Mouse (Mus musculus) layer of hippocampus, postnatal 14 days (tissue): Measurements from ENCODE around the gene Sulf2. TPM values are rescaled to one million over a fixed set of nuclear protein-coding genes. Genes with fewer than 3 reads are reported as not detected.
A peak's percentile ranks its signal among the peaks of the same experiment; 100 is the strongest.

Experiments used
- DNase-seq, 2 experiments: peaks; one replicate each; pipeline ENCODE4 v3.0.0; 2021 to 2022; ENCODE audit warnings: low spot score in 2 of 2, mixed read lengths in 1 of 2
- total RNA-seq, 2 experiments: library from RNA; stranded (reverse); gene quantifications; 2 replicates each; pipeline ENCODE4 v1.2.3; 2021

Gene Sulf2
- total RNA-seq, 2 experiments from 2014 or later = 198 to 202 TPM

DNA sequence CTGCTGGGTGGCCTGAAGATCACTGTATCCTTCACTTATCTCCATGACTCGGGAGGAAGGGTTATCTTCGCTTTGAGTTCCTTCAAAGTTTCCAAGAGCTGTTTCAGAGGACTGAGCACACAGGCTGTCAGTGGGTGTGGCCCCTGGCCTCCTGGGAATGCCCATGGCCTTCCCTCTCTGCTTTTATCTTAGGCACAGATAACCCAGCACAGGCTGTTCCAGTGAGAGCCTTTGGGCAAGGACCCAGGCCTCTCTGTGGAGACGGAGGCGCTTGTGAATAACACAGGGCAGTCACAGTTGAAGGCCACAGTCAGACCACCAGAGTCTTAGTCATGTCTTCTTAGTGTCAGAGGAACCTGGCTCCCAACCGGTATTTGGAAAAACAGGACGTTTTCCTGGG is 32.7 kb downstream of the Sulf2 start:
- DNase-seq = no peak

- DNase-seq = no peak
Measured at GRCm38 (mm10) chr2:166121681-166122355, 33.6 kb downstream of the Sulf2 start.

DNA sequence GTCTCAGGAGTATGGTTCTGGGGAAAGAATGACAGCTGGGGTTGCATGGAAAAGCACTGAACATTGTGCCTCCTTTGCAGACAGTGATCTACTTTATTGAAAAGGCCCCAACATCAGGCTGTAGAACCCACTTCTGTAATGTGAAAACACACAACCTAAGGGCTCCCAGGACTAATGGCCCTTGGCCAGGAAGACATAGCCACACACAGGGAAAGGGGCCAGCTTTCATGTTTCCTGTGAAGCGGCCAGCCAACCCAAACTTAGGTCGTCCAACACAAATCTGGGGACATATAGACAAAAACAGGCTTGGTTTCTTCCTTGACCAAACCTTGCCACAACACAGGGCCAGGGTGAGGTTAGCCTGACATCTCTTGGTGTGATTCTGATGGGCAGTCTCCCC is 35.5 kb downstream of the Sulf2 start:
- no peak for DNase-seq

- no peak for DNase-seq
Measured at GRCm38 (mm10) chr2:166116704-166117103, 38.8 kb downstream of the Sulf2 start.

DNA sequence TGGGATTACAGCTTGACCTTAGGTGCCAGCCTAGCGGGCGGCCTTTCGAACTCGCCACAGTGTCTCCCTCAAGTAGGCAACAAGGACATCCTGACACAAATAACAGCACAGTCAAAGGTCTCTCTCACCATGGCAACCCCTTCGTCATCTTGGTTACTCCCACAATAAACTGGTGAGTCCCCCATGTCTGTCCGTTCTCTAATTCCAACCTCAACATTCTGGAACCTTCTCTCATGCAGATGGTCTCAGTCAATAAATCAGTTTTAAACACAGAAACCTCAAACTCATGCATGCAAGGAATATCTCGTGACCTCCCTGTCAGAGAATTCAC is 39.2 kb downstream of the Sulf2 start:
- DNase-seq = no peak

DNA sequence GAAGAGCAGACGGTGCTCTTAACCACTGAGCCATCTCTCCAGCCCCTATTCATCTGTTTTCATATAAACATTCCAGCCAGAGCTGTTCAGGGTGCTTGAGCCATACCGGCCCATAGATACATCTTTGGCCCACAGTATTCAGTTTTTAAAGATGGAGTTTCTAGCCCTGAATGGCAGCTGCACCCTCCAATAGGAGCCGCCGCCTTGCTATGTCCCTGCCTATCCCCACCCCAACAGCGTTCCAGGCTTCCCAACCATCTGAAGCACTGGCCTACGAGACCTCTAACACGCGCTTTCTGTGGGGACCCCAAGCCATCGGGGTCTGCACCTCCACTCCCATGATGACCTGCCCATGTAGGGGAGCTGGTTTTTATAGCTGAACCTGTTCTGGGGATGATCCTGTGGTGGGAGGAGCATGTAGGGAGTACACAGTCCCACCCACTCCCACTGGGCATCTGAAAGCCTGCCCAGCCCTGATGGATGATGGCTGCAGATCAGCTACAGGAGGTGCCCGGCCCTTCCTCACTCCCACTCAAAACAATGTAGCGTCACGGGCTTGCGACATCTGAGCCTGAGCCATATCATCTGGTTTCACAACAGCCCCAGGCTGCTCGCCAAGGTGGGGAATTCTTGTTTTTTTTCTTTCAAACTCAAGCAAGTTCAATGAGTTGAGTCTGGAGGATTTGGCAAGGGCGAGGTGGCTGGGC is 39.7 kb downstream of the Sulf2 start:
- no peak for DNase-seq

DNA sequence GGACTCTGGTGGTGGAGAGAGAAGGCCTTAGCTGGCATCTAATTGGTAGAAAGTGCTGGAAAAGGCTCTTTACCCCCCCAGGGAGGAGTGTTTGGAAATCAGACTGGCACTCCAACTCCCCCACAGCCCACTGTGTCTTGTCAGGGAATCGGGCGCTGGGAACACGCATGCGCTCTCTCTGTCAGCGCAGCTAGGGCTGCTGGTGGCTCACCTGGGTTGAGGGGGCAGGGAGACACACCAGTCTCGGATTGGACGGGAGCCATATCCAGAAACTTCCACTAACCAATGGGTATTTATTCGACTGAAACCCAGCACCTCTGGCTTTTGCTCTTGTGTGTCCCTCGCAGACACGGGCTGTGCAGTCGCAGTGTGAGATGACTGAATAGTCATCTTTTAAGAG is 42.5 kb downstream of the Sulf2 start:
- DNase-seq = no peak

- DNase-seq = no peak
Measured at GRCm38 (mm10) chr2:166111831-166112250, 43.6 kb downstream of the Sulf2 start.

DNA sequence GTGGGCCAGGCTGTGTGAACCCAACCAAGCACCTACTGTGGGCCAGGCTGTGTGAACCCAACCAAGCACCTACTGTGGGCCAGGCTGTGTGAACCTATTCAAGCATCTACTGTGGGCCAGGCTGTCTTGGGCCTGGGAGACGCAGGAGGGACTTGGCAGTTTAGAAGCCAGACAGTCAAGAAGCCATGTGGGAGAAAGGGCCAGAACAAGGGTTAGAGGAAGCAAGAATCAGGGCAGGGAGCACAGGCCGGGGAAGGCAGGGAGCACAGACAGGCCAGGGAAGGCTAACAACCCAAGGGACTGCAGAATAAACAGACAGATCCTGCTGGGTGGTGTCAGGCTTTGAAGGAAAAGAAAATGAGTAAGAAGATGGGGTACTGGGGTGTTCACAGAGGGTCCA is 44.2 kb downstream of the Sulf2 start:
- DNase-seq = no peak

- no peak for DNase-seq
Measured at GRCm38 (mm10) chr2:166110764-166111163, 44.7 kb downstream of the Sulf2 start.

- DNase-seq = peak; percentile 86 to 92
Measured at GRCm38 (mm10) chr2:166108326-166108725, 47.1 kb downstream of the Sulf2 start.

DNA sequence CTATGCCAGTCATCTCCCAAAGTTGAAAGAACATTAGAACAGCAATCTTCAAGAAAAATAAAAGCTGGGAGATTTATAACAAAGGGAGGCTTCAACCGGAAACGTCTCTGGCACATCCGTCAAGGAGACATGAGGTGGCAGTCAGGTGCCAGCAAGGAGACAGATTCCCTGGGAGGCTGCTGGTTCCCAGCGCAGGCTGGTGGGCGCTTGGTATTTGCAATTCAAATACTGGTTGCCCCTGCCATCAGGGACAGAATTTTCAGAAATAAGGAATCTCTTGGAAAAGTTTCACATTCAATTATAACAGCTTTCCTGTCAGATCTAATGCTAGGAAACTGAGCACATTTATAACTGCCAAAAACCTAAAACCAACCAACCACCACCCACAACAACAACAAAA is 47.6 kb downstream of the Sulf2 start:
- peak in 1 of 2 experiments; percentile 70 for DNase-seq

DNA sequence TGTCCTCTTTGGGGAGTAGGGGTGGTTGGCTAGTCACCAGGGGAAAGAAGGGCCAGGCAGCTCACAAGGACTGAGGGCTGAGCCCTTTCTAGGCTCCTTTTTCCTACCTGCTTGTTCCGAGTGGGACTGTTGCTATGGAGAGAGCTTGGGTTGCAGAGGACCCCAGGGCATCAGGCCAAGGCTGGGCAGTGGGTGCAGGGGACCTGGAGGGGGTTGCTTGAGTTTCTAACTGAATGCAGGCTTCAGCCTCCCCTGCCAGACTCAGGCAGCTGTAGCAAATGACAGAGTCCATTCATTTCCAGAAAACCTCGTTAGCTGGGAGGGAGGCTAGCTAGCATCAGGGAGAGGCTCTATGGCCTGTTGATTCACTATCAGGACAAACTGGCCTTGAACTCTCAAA is 48.8 kb downstream of the Sulf2 start:
- peak in 1 of 2 experiments; percentile 62 for DNase-seq

DNA sequence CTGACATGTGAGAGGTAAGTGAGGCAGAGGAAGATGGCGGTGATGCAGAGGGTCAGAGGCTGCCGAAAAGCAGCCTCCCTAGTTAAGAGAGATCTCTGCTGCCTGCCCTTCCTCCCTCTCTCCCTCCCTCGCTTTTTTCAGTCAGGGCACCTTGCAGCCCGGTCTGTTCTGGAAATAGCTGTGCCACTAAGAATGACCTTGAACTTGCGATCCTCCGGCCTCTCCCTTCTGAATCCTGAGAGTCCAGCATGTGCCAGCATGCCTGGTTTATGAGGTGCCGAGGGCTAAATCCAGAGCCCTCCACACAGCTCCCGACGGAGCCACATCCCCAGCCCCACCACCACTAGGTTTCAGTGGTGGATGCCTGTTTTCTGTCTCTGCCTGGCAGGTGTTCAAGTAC is 49.6 kb downstream of the Sulf2 start:
- DNase-seq = no peak

GRCm38 (mm10) chr2:166102893-166103292 is 52.6 kb downstream of the Sulf2 start:
- no peak for DNase-seq

DNA sequence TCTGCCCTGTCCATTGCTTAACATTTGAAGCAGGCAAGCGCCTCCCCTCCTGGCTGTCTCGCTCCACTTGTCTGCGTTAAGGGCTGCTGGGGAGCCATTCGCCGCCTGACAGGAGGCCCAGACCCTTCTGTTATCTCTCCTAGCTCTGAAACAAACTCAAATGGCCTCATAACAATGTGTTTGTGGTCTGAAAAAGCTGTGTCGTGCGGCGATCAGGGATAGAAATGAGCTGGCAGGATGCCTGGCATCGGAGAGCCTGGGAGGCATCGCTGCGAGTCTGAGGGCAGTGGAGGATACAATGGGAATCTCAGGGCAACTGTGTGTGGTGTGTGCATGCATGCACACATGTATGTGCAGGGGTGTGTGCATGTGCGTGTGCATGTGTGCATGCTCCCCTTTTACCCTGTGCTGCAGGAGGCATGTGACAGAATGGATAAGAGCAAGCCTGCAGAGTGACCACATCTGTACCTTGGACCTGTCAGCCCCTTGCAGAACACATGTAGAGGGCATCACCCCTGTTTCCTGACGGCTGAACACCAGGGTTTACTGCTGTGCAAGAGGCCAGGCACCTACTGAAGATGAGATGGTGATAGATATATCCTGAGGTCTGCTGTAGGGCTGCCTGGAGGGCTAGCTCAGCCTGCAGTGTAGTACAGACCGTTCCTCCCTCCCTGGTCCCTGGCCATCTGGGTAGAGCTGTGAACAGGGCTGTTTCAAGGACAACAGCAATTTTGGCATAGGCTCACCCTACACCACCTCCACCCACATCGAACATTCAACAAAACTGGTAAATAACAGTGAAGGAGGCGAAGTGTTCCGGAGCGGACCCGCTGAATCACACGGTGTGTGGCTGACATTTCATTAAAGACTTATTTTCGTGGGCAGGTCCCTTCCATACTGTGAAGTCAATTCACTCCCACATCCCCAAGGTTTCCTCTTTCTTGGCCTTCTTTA is 54.9 kb downstream of the Sulf2 start:
- no peak for DNase-seq

GRCm38 (mm10) chr2:166098292-166098933 is 57.0 kb downstream of the Sulf2 start:
- DNase-seq = no peak

GRCm38 (mm10) chr2:166097443-166098291 is 57.8 kb downstream of the Sulf2 start:
- no peak for DNase-seq

DNA sequence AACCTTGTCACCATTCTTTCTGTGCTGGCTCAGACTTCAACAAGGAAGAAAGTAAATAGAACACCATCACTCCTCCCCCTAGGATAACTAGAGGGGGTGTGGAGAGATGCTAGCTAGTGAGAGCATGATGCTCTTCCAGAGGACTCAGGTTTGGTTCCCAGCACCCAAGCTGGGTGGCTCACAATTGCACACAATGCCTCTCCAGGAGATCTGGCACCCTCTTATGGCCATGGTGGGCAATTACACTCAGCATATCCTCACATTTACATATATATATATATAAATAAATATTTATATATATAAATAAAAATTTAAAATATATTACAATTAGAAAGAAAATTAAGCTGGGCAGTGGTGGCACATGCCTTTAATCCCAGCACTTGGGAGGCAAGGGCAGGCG is 58.6 kb downstream of the Sulf2 start:
- no peak for DNase-seq

- no peak for DNase-seq
Measured at GRCm38 (mm10) chr2:166096300-166096699, 59.2 kb downstream of the Sulf2 start.
